11 mouse cellular contexts compared by ENCODE assay signal in the genomic region with DNA sequence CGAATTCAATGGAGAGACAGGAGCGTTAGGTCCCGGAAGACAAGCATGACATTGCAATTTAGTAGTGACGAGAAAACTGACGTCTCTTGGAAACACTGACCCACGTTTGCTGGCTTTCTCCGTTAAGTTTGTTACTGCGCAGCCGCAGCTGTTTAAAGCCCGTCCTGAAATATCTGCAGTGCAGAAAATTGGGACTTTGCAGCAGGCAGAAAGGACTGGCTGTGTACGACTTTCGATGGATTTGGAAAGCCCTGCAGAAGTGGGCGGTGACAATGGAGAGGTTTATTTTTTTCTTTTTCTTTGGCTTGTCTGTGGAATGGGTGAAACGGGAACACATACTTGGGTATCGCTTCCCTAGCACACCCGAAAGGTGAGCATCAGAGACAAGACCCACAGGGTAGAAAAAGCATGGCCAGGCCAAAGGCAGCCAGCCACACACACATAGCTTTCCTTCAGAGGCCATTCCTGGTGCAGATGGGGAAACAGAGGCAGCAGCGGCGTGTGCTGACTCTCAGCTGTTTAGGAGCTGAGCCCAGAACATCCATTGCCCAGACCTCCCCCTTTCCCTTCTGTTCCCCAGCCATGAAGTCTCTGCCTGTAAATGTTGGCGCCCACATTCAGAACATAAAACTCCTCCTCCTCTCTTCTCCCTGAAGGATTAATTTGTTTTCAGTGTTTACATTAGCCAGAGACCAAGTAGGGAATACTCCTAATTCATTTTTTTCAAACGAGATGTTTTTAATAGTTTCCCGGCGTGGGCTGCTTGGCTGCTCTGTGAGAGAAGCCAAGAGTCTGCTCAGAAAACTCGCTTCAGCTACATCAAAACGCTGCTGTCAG.
DNase-seq lines count a peak whose midpoint lies in the region; ATAC-seq and TF ChIP-seq lines count a peak whose summit lies in the region.
"Had no signal": no experiment of that assay in that cellular context is flagged by ENCODE, and none has a peak within 500 bp of the region (broad histone marks: within the 10 kb centered on the region; RNA-seq: fewer than 3 reads in every experiment).

No protein-coding gene starts in this region.

- no peak overlapping the region for H3K9ac ChIP-seq in kidney, postnatal 0 days (ENCODE audit: low read depth, low read length)
- no peak overlapping the region for H3K9ac ChIP-seq in hindbrain, postnatal 0 days (replicated peaks; ENCODE audit: low read length)
- no peak overlapping the region for H3K9ac ChIP-seq in midbrain, postnatal 0 days (replicated peaks; ENCODE audit: low read length, poor library complexity, severe bottlenecking)
- H3K9ac ChIP-seq: stomach, embryonic 15.5 days had no signal

- H3K9me3 ChIP-seq in kidney, postnatal 0 days (replicated peaks; ENCODE audit: low read length) = no peaks in the 10 kb centered on the region
- H3K9me3 ChIP-seq in hindbrain, postnatal 0 days (ENCODE audit: low read length) = no peaks in the 10 kb centered on the region
- no peaks in the 10 kb centered on the region for H3K9me3 ChIP-seq in midbrain, postnatal 0 days (ENCODE audit: low read length)
- H3K9me3 ChIP-seq: G1E; stomach, embryonic 15.5 days had no signal

- TF ChIP-seq CTCF in kidney, postnatal 0 days (IDR thresholded peaks at IDR 0.05; ENCODE audit: low read depth) = no peak
- TF ChIP-seq CTCF in brain, embryonic 14.5 days (IDR thresholded peaks at IDR 0.05; ENCODE audit: borderline replicate concordance, extremely low read depth, insufficient read depth, insufficient read length) = no peak
- no peak for TF ChIP-seq CTCF in hindbrain, postnatal 0 days (IDR thresholded peaks at IDR 0.05; ENCODE audit: low read depth)
- TF ChIP-seq CTCF in midbrain, postnatal 0 days (IDR thresholded peaks at IDR 0.05) = no peak

- DNase-seq in kidney, postnatal 0 days (ENCODE audit: low spot score) = peak; percentile 85
- DNase-seq in kidney, adult 11 months = no peak
- DNase-seq in brain, embryonic 14.5 days (ENCODE audit: low read depth) = peak; percentile 39
- peak; percentile 68 for DNase-seq in hindbrain, postnatal 0 days (ENCODE audit: low spot score)
- peak; percentile 78 for DNase-seq in midbrain, postnatal 0 days (ENCODE audit: low spot score)
- no peak for DNase-seq in natural killer cell, adult 2 months (ENCODE audit: low spot score in 2 of 2)
- DNase-seq in kidney, adult 18-20 months = no peak

- no peaks in the 10 kb centered on the region for H3K36me3 ChIP-seq in kidney, postnatal 0 days (ENCODE audit: insufficient read depth, low read length)
- no peaks in the 10 kb centered on the region for H3K36me3 ChIP-seq in hindbrain, postnatal 0 days (ENCODE audit: insufficient read depth, low read length)
- H3K36me3 ChIP-seq in midbrain, postnatal 0 days (ENCODE audit: insufficient read depth, low read length) = no peaks in the 10 kb centered on the region
- H3K36me3 ChIP-seq: G1E; stomach, embryonic 15.5 days had no signal

- H3K27me3 ChIP-seq in kidney, postnatal 0 days (ENCODE audit: insufficient read depth, low read length) = no peaks in the 10 kb centered on the region
- H3K27me3 ChIP-seq in hindbrain, postnatal 0 days (ENCODE audit: insufficient read depth, low read length) = no peaks in the 10 kb centered on the region
- H3K27me3 ChIP-seq in midbrain, postnatal 0 days (ENCODE audit: insufficient read depth, low read length) = 0 out of 2 replicates have a peak, but pooled peaks cover 4% of the 10 kb centered on the region
- H3K27me3 ChIP-seq: stomach, embryonic 15.5 days had no signal

- no peak for TF ChIP-seq POLR2A in brain, embryonic 14.5 days (IDR thresholded peaks at IDR 0.05; ENCODE audit: borderline replicate concordance, extremely low read depth, insufficient read depth, insufficient read length, poor library complexity, severe bottlenecking)

- H3K4me2 ChIP-seq in kidney, postnatal 0 days (ENCODE audit: low read length) = no peak overlapping the region
- peak overlapping the region; percentile 48 for H3K4me2 ChIP-seq in hindbrain, postnatal 0 days (ENCODE audit: low read depth, low read length)
- H3K4me2 ChIP-seq in midbrain, postnatal 0 days (ENCODE audit: low read depth, low read length, poor library complexity, severe bottlenecking) = peak overlapping the region; percentile 37
- H3K4me2 ChIP-seq: stomach, embryonic 15.5 days had no signal

- H3K4me3 ChIP-seq in kidney, postnatal 0 days (replicated peaks; ENCODE audit: low read depth, low read length) = no peak overlapping the region
- H3K4me3 ChIP-seq in hindbrain, postnatal 0 days (ENCODE audit: low read length) = no peak overlapping the region; the same call in 1 of the 2 replicates
- H3K4me3 ChIP-seq in midbrain, postnatal 0 days (ENCODE audit: low read depth, low read length) = peak overlapping the region; percentile 15; the same call in 1 of the 2 replicates
- H3K4me3 ChIP-seq: stomach, embryonic 15.5 days had no signal

- H3K4me1 ChIP-seq in kidney, postnatal 0 days (replicated peaks; ENCODE audit: insufficient read depth, low read length) = no peaks in the 10 kb centered on the region
- H3K4me1 ChIP-seq in hindbrain, postnatal 0 days (ENCODE audit: insufficient read depth, low read length) = no peaks in the 10 kb centered on the region
- no peaks in the 10 kb centered on the region for H3K4me1 ChIP-seq in midbrain, postnatal 0 days (ENCODE audit: insufficient read depth, low read length)
- H3K4me1 ChIP-seq: stomach, embryonic 15.5 days had no signal

- ATAC-seq in kidney, postnatal 0 days (replicated peaks; ENCODE audit: low FRiP score, low read depth) = no peak
- peak; percentile 66 for ATAC-seq in hindbrain, postnatal 0 days
- ATAC-seq in midbrain, postnatal 0 days (ENCODE audit: low FRiP score) = no peak
- ATAC-seq in erythroid progenitor cell, adult 5-6 weeks (replicated peaks; ENCODE audit: low FRiP score, poor library complexity, severe bottlenecking) = no peak

- 70% methylated on average over 24 of the region's 24 CpGs for WGBS in kidney, postnatal 0 days
- whole genome bisulfite sequencing in hindbrain, postnatal 0 days = 44% methylated on average over 24 of the region's 24 CpGs
- 52% methylated on average over 24 of the region's 24 CpGs for WGBS in midbrain, postnatal 0 days

- no peak overlapping the region for H3K27ac ChIP-seq in kidney, postnatal 0 days
- H3K27ac ChIP-seq in hindbrain, postnatal 0 days = no peak overlapping the region
- no peak overlapping the region for H3K27ac ChIP-seq in midbrain, postnatal 0 days (ENCODE audit: low read depth, low read length)
- H3K27ac ChIP-seq: macrophage; stomach, embryonic 15.5 days had no signal

Comparison
In these comparisons a context has a peak if more than half of its experiments do, and no peak if none do; other contexts are left out.
1. DNase-seq: peak in kidney, postnatal 0 days (single experiment), brain, embryonic 14.5 days (single experiment), hindbrain, postnatal 0 days (single experiment) and midbrain, postnatal 0 days (single experiment); none in kidney, adult 11 months (single experiment), natural killer cell, adult 2 months (0 of 2) and kidney, adult 18-20 months (single experiment).